Mouse (Mus musculus): ENCODE measurements at regions not wholly inside any gene's neighbourhood (a gene's known extent, or its start where the extent isn't known, plus 50 kb on each side); places are given as distances from the start of the nearest gene placed in this dataset.

DNA sequence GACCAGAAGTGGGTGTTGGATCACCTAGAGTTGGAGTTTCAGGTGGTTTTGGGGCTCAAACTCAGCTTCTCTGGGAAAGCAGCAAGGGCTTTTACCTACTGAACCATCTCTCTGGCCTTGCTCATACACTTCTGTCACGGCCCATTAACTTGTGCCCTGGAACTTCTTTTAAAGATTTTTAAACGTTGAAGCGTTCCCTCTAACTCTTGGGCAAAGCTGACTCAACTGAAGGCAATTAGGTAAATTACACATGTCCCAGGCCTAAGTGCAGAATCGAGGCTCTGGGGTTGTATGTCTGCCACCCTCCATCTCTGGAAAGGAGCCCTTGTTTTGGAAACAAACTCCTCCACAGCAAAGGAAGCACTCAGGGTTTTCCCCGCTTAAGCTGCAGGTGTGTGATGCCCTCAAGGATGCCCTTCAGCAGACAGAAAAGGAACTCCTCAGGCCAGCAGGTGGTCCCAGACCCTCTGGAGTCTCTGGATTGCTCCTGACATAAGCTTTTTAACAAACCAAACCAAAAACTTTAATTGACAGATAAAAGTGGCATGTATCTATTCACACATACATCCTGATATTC, 58.5 kb upstream of the Ptch1 start:
- TF ChIP-seq CTCF (IDR thresholded peaks at IDR 0.05; ENCODE audit: insufficient read depth, low read length): no peak
- no peak for TF ChIP-seq POLR2A (IDR thresholded peaks at IDR 0.05; ENCODE audit: borderline replicate concordance, extremely low read depth, low read depth, low read length)

Measured in lung, adult 2 months (tissue).